Mouse (Mus musculus) lung, postnatal 0 days (tissue): ENCODE data around the gene Gm12117. TPM values are rescaled to one million over a fixed set of nuclear protein-coding genes. Genes with fewer than 3 reads are reported as not detected.

Source experiments
- ATAC-seq: fragments of 200-750 bp; cut with Nextera tagmentation; 2 replicates; pipeline ENCODE4 v1.8.0; 2017; ENCODE audit warnings: moderate library complexity
- DNase-seq: peaks from one replicate; pipeline ENCODE4 v3.0.0-alpha.2; 2016; ENCODE audit warnings: low spot score
- H3K27ac ChIP-seq: fragments of 300-500 bp; sonication (generic); 2 replicates; pipeline ENCODE4 v1.5.1; 2014; ENCODE audit warnings: antibody characterized with exemption, mild to moderate bottlenecking, low read length, mixed read lengths
- H3K27me3 ChIP-seq: fragments of 300-500 bp; sonication (generic); replicated peaks from 2 replicates; pipeline ENCODE4 v1.6.1; 2014; ENCODE audit warnings: low read length, mixed read lengths; ENCODE audit not compliant: insufficient read depth
- H3K36me3 ChIP-seq: fragments of 300-500 bp; sonication (generic); 2 replicates; pipeline ENCODE4 v1.6.1; 2014; ENCODE audit warnings: low read length, mixed read lengths; ENCODE audit not compliant: insufficient read depth
- H3K4me1 ChIP-seq: fragments of 300-500 bp; sonication (generic); 2 replicates; pipeline ENCODE4 v1.6.1; 2014; ENCODE audit warnings: antibody characterized with exemption, low read depth, low read length, mixed read lengths; ENCODE audit not compliant: insufficient read depth
- H3K4me2 ChIP-seq: fragments of 300-500 bp; sonication (generic); replicated peaks from 2 replicates; pipeline ENCODE4 v1.6.1; 2014; ENCODE audit warnings: low read depth, mild to moderate bottlenecking, low read length, moderate library complexity, mixed read lengths
- H3K4me3 ChIP-seq: fragments of 300-500 bp; sonication (generic); 2 replicates; pipeline ENCODE4 v1.5.1; 2014; ENCODE audit warnings: low read depth, low read length
- H3K9ac ChIP-seq: fragments of 300-500 bp; sonication (generic); replicated peaks from 2 replicates; pipeline ENCODE4 v1.6.1; 2014; ENCODE audit warnings: low read depth, mild to moderate bottlenecking
- H3K9me3 ChIP-seq: fragments of 300-500 bp; sonication (generic); 2 replicates; pipeline ENCODE4 v1.6.1; 2016; ENCODE audit warnings: low read length, mixed read lengths
- CTCF ChIP-seq: IDR thresholded peaks from 2 replicates; pipeline ENCODE4 v1.5.1; 2016; ENCODE audit warnings: antibody characterized with exemption, mild to moderate bottlenecking
- EP300 ChIP-seq: IDR thresholded peaks from 2 replicates; pipeline ENCODE4 v1.6.1; 2016; ENCODE audit warnings: antibody characterized with exemption, mild to moderate bottlenecking, control low read depth
- WGBS: fragments of 180-500 bp; shearing (Covaris S2); extraction: QIAGEN DNeasy Blood & Tissue Kit; methylation state at CpG from one replicate; pipeline ENCODE4 v1.1.7; 2014; 5-methylcytosine and 5-hydroxymethylcytosine counted together
- polyA plus RNA-seq: library from polyadenylated mRNA; unstranded; fragments of >200 nt; fragmentation: Nextera tagmentation; extraction: Ambion mirVana; gene quantifications from 2 replicates; pipeline ENCODE4 v1.2.1, GENCODE M21; 2015

Gene Gm12117
- polyA plus RNA-seq: not detected in 2 replicates

GRCm38 (mm10) chr11:33276637-33277036 is at the start of gene Gm12117:
Gene Gm12117, minus strand, starts transcription at chr11:33276737.
- no peaks in the 10 kb centered on the region for H3K27me3 ChIP-seq
- no peaks in the 10 kb centered on the region for H3K36me3 ChIP-seq
- no peaks in the 10 kb centered on the region for H3K4me1 ChIP-seq
- no peak within 1 kb of the TSS for H3K9ac ChIP-seq
- H3K4me2 ChIP-seq: no peak within 1 kb of the TSS
- no peak within 1 kb of the TSS for H3K27ac ChIP-seq
- no peaks in the 10 kb centered on the region for H3K9me3 ChIP-seq
- TF ChIP-seq EP300 (no peak), CTCF (no peak)
- H3K4me3 ChIP-seq: no peak within 1 kb of the TSS
- WGBS: 97% methylated on average over 3 of the region's 3 CpGs
- ATAC-seq: no peak
- no peak for DNase-seq

- no peaks in the 10 kb centered on the region for H3K4me1 ChIP-seq
- H3K36me3 ChIP-seq: no peaks in the 10 kb centered on the region
- H3K9me3 ChIP-seq: no peaks in the 10 kb centered on the region
- no peak overlapping the region for H3K4me3 ChIP-seq
- H3K9ac ChIP-seq: no peak overlapping the region
- WGBS: 74% methylated on average over 7 of the region's 7 CpGs
- no peak for ATAC-seq
- DNase-seq: no peak
- H3K27me3 ChIP-seq: no peaks in the 10 kb centered on the region
- H3K27ac ChIP-seq: no peak overlapping the region
- TF ChIP-seq CTCF (no peak), EP300 (no peak)
- no peak overlapping the region for H3K4me2 ChIP-seq
Observed at GRCm38 (mm10) chr11:33319006-33319611, 42.6 kb upstream of the Gm12117 start.

DNA sequence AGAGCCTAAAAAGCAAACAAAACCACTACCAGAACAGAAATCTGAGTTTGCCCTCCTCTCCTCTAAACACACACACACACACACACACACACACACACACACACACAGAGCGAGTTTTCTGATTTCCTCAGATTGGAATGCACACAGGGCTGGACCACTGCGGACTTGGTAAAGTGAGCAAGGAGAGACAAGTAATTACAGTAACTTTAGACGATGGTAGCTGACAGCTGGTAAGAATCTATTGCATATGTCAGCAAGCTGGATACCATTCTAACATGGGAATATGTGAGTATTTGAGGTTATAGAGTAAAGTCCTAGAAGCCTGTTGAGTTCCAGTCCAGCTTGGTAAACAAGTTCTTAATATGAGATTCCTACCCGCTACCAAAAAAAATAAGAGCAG is 33.0 kb upstream of the Gm12117 start:
- H3K4me3 ChIP-seq: no peak overlapping the region
- DNase-seq: no peak
- no peak for TF ChIP-seq EP300
- no peak for TF ChIP-seq CTCF

GRCm38 (mm10) chr11:33300859-33301258 is 24.3 kb upstream of the Gm12117 start:
- Histone ChIP-seq H3K4me1 (no peaks in the 10 kb centered on the region), H3K36me3 (no peaks in the 10 kb centered on the region), H3K27me3 (no peaks in the 10 kb centered on the region), H3K9me3 (no peaks in the 10 kb centered on the region), H3K27ac (no peak overlapping the region), H3K4me3 (no peak overlapping the region), H3K4me2 (no peak overlapping the region), H3K9ac (no peak overlapping the region)
- no peak for DNase-seq
- TF ChIP-seq CTCF: no peak
- no peak for TF ChIP-seq EP300
- ATAC-seq: no peak
- 68% methylated on average over 8 of the region's 8 CpGs for WGBS

More for the DNA sequence above, 33.0 kb upstream of the Gm12117 start:
- no peak overlapping the region for H3K4me2 ChIP-seq
- H3K36me3 ChIP-seq: no peaks in the 10 kb centered on the region
- 42% methylated on average over 4 of the region's 4 CpGs for WGBS
- H3K9ac ChIP-seq: no peak overlapping the region
- no peak overlapping the region for H3K27ac ChIP-seq
- no peaks in the 10 kb centered on the region for H3K27me3 ChIP-seq
- no peaks in the 10 kb centered on the region for H3K4me1 ChIP-seq
- no peak for ATAC-seq
- no peaks in the 10 kb centered on the region for H3K9me3 ChIP-seq

DNA sequence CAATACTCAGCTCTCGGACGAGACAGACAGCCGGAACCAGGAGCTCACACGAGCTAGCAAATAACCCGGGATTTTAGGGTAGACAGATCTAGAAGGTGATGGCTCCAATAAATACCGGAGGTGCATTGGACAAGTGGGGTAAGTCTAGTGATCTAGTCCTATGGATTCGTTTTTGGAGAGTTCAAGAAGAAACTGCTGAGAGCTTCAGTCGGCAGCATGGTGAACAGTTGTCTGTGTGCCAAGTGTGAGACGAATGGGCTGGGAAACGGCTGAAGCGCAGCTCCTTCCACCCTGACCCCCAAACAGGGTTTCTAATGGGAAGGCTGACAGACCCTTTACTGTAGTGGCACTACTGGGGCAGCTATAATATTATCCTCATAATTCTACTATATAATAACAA is 22.8 kb upstream of the Gm12117 start:
- H3K36me3 ChIP-seq: no peaks in the 10 kb centered on the region
- no peaks in the 10 kb centered on the region for H3K4me1 ChIP-seq
- TF ChIP-seq EP300 (no peak), CTCF (no peak)
- no peak overlapping the region for H3K27ac ChIP-seq
- H3K9me3 ChIP-seq: no peaks in the 10 kb centered on the region
- no peaks in the 10 kb centered on the region for H3K27me3 ChIP-seq
- no peak for DNase-seq
- no peak overlapping the region for H3K4me3 ChIP-seq
- WGBS: 66% methylated on average over 11 of the region's 11 CpGs
- ATAC-seq: no peak
- no peak overlapping the region for H3K9ac ChIP-seq
- H3K4me2 ChIP-seq: no peak overlapping the region

DNA sequence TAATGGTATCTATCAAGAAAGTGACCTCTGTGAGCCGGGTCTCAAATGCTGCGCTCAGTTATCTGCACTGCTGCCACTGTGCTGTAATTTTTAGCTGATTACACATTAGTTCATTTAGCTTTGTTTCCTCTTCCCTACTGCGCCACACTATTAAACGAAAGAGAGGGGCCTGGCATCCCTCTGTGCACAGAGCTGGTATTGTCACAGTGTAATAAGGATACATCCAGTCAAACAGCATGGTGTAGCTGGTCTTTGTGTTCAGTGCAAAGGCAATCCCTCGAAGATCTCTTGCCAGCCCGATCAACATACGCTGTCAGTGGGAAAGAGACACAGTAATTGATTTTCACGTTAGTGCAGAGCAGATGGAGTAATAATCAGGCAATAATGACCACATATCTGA is 20.6 kb upstream of the Gm12117 start:
- WGBS: 81% methylated on average over 8 of the region's 8 CpGs
- Histone ChIP-seq H3K9me3 (no peaks in the 10 kb centered on the region), H3K27me3 (no peaks in the 10 kb centered on the region), H3K9ac (no peak overlapping the region), H3K36me3 (no peaks in the 10 kb centered on the region), H3K27ac (no peak overlapping the region), H3K4me1 (no peaks in the 10 kb centered on the region), H3K4me2 (no peak overlapping the region), H3K4me3 (no peak overlapping the region)
- no peak for DNase-seq
- TF ChIP-seq CTCF: no peak
- TF ChIP-seq EP300: no peak
- ATAC-seq: no peak

DNA sequence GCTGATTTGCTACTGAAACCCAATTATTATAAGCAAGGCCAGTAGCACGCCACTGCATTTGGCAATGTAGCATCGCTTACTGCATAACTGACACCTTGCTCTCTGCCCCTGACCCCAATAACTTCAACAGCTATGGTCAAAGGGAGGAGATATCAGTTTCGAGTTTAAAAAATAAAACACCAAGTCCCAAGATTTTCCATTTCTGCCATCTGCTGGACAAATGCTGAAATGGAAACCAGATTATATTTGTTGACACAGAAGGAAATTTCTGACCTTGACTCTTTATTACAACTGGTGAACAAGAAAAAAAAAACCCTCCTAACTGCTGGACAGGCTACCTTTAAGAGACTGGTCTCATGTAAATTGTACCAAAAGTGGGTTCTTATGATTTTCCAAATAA is 18.9 kb upstream of the Gm12117 start:
- DNase-seq: peak; percentile 50
- no peak for ATAC-seq

More for the DNA sequence above, 18.9 kb upstream of the Gm12117 start:
- 31% methylated on average over 3 of the region's 3 CpGs for WGBS
- Histone ChIP-seq H3K4me2 (no peak overlapping the region), H3K9me3 (no peaks in the 10 kb centered on the region), H3K36me3 (no peaks in the 10 kb centered on the region), H3K9ac (no peak overlapping the region), H3K4me3 (no peak overlapping the region), H3K27ac (no peak overlapping the region), H3K4me1 (no peaks in the 10 kb centered on the region), H3K27me3 (no peaks in the 10 kb centered on the region)
- TF ChIP-seq EP300 (no peak), CTCF (peak; percentile 67)
